Mouse (Mus musculus): ENCODE data around the gene Dpp6. TPM values are rescaled to one million over a fixed set of nuclear protein-coding genes. Genes with fewer than 3 reads are reported as not detected.

Dpp6 gene
- polyA plus RNA-seq, 1 experiment from 2014 or later: 1.0 TPM

DNA sequence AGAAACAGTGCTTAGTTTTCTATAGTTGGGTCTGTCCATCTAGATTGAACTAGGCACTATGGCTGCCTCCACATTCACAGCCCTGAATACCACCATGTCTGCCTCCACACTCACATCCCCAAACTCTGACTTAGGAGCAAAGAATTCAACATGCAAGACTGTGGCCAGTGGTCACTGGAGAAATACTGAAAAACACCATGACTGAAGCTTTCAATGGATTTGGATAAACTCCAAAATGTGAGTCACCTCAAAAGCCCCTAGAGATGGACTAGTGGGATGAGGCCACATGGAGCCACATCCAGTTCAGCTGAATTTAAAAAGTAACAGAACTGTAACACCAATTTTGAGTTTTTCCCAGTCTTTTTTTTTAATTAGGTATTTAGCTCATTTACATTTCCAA lies 616.6 kb downstream of the Dpp6 start:
- ATAC-seq (ENCODE audit: low FRiP score, low TSS enrichment): no peak
- H3K36me3 ChIP-seq (ENCODE audit: control insufficient read depth, insufficient read depth, low read length): no peaks in the 10 kb centered on the region
- no peak for DNase-seq (ENCODE audit: low spot score)
- no peak overlapping the region for H3K27ac ChIP-seq (replicated peaks)
- no peaks in the 10 kb centered on the region for H3K9me3 ChIP-seq (ENCODE audit: control insufficient read depth, low read length)
- no peak overlapping the region for H3K4me3 ChIP-seq (ENCODE audit: low read depth, low read length)
- H3K9ac ChIP-seq (ENCODE audit: low read length): no peak overlapping the region
- H3K27me3 ChIP-seq (ENCODE audit: control insufficient read depth, insufficient read depth, low read length): no peaks in the 10 kb centered on the region
- H3K4me2 ChIP-seq (replicated peaks; ENCODE audit: low read depth): no peak overlapping the region
- TF ChIP-seq EP300 (optimal IDR thresholded peaks at IDR 0.05) (no peak), CTCF (IDR thresholded peaks at IDR 0.05; ENCODE audit: low read depth) (no peak)
- no peaks in the 10 kb centered on the region for H3K4me1 ChIP-seq (replicated peaks; ENCODE audit: control insufficient read depth, insufficient read depth)

DNA sequence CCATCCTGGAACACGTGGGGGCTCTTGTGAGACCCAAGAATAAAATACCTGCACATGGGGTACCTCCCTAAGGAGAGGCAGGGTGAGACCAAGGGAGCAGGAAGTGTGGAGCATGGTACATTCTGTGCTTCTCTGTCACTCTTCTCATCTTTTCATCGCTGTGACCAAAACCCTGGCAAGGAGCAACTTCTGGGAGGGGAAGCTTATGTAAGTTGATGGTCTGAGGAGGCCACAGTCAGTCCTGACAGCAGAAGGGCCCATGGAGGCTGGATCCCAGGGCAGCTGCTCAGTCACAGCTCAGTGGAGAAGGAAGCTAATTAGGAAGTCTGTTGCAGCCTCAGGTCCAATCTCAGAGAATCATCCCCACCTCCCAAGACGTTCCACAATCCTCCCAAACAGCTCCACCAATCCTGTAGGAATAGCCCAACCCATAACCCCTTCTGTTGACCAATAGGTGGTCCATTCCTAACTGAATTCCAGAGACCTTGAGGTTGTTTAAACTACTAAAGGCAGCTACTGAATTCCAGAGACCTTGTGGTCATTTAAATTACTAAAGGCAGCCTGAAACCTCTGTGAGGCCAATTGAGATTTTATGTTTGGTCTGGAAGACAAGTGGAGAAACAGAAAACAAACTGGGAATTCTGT lies 636.3 kb downstream of the Dpp6 start:
- H3K4me1 ChIP-seq (replicated peaks; ENCODE audit: control insufficient read depth, insufficient read depth): no peaks in the 10 kb centered on the region
- H3K4me2 ChIP-seq (replicated peaks; ENCODE audit: low read depth): no peak overlapping the region
- no peak overlapping the region for H3K9ac ChIP-seq (ENCODE audit: low read length)
- H3K27me3 ChIP-seq (ENCODE audit: control insufficient read depth, insufficient read depth, low read length): no peaks in the 10 kb centered on the region
- DNase-seq (ENCODE audit: low spot score) (no peak), ATAC-seq (ENCODE audit: low FRiP score, low TSS enrichment) (no peak)
- no peak overlapping the region for H3K4me3 ChIP-seq (ENCODE audit: low read depth, low read length)
- H3K36me3 ChIP-seq (ENCODE audit: control insufficient read depth, insufficient read depth, low read length): no peaks in the 10 kb centered on the region
- no peaks in the 10 kb centered on the region for H3K9me3 ChIP-seq (ENCODE audit: control insufficient read depth, low read length)
- TF ChIP-seq EP300 (optimal IDR thresholded peaks at IDR 0.05) (no peak), CTCF (IDR thresholded peaks at IDR 0.05; ENCODE audit: low read depth) (no peak)
- 39% methylated on average over 3 of the region's 3 CpGs for WGBS
- no peak overlapping the region for H3K27ac ChIP-seq (replicated peaks)

DNA sequence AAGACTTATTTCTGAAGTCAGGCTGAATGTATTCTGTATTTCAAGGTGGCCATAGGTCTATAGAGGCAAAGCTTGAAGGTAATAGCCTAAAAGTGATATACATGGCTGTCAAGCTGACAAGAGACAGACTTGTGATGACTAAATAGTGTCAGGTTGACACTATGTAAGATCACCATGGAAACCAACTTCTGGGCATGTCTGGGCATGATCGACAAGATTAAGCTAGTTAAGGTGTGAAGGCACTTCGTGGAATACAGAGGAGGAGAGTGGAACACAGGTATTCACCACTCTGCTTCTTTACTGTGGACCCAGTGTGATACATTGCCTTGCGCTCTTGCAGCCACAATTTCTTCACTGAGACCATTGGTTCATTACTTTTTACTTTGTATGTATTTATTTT lies 637.4 kb downstream of the Dpp6 start:
- H3K27ac ChIP-seq (replicated peaks): no peak overlapping the region
- no peaks in the 10 kb centered on the region for H3K36me3 ChIP-seq (ENCODE audit: control insufficient read depth, insufficient read depth, low read length)
- ATAC-seq (ENCODE audit: low FRiP score, low TSS enrichment): no peak
- WGBS: 74% methylated on average over 3 of the region's 3 CpGs
- no peaks in the 10 kb centered on the region for H3K4me1 ChIP-seq (replicated peaks; ENCODE audit: control insufficient read depth, insufficient read depth)
- DNase-seq (ENCODE audit: low spot score): no peak
- no peak overlapping the region for H3K4me3 ChIP-seq (ENCODE audit: low read depth, low read length)
- no peak overlapping the region for H3K4me2 ChIP-seq (replicated peaks; ENCODE audit: low read depth)
- H3K9ac ChIP-seq (ENCODE audit: low read length): no peak overlapping the region
- no peaks in the 10 kb centered on the region for H3K9me3 ChIP-seq (ENCODE audit: control insufficient read depth, low read length)
- H3K27me3 ChIP-seq (ENCODE audit: control insufficient read depth, insufficient read depth, low read length): no peaks in the 10 kb centered on the region
- TF ChIP-seq CTCF (IDR thresholded peaks at IDR 0.05; ENCODE audit: low read depth) (no peak), EP300 (optimal IDR thresholded peaks at IDR 0.05) (no peak)

DNA sequence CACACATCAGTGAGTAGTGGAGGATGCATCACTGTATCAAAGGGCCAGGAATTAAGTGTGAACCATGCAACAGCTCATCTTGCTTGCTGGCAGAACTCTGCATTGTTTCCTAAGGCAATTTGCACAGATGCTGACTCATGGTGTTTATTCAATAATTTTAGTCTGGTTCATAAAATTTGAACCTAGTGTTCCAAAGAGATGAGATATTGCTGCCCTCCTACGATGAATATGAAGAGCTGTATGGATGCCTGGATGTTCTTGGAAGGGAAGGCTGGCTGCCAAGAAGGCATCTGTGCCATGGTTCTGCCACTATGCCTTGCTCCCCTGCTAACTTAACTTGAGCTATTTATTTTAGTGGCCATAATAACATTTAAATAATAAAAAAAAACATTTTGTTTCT lies 640.0 kb downstream of the Dpp6 start:
- 80% methylated on average over 1 of the region's 1 CpGs for WGBS
- no peak for TF ChIP-seq CTCF (IDR thresholded peaks at IDR 0.05; ENCODE audit: low read depth)
- no peak for TF ChIP-seq EP300 (optimal IDR thresholded peaks at IDR 0.05)
- Histone ChIP-seq H3K36me3 (ENCODE audit: control insufficient read depth, insufficient read depth, low read length) (no peaks in the 10 kb centered on the region), H3K4me2 (replicated peaks; ENCODE audit: low read depth) (no peak overlapping the region), H3K9me3 (ENCODE audit: control insufficient read depth, low read length) (no peaks in the 10 kb centered on the region), H3K4me1 (replicated peaks; ENCODE audit: control insufficient read depth, insufficient read depth) (no peaks in the 10 kb centered on the region), H3K27ac (replicated peaks) (no peak overlapping the region), H3K27me3 (ENCODE audit: control insufficient read depth, insufficient read depth, low read length) (no peaks in the 10 kb centered on the region), H3K9ac (ENCODE audit: low read length) (no peak overlapping the region), H3K4me3 (ENCODE audit: low read depth, low read length) (no peak overlapping the region)
- ATAC-seq (ENCODE audit: low FRiP score, low TSS enrichment) (no peak), DNase-seq (ENCODE audit: low spot score) (no peak)

DNA sequence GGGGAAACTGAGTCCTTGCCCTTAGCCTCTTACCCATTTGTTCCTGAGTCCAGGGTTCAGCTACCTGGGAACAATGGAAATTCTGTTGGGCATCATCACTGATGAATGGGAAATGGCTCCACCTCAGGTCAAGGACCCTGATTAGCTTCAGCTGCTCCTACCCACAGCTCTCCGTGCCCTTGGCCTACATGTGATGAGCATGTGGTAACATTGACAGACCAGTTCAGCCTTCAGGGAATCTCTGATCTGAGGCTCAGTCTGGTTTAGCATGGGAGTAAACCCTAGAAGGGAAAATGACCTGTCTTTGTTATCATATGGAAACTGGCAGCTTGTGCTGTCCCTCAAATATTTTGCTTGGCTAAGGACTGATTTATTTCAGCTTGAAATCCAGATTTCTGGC lies 640.7 kb downstream of the Dpp6 start:
- DNase-seq (ENCODE audit: low spot score): no peak
- Histone ChIP-seq H3K27me3 (ENCODE audit: control insufficient read depth, insufficient read depth, low read length) (no peaks in the 10 kb centered on the region), H3K4me1 (replicated peaks; ENCODE audit: control insufficient read depth, insufficient read depth) (no peaks in the 10 kb centered on the region), H3K36me3 (ENCODE audit: control insufficient read depth, insufficient read depth, low read length) (no peaks in the 10 kb centered on the region), H3K9ac (ENCODE audit: low read length) (no peak overlapping the region), H3K4me2 (replicated peaks; ENCODE audit: low read depth) (no peak overlapping the region), H3K4me3 (ENCODE audit: low read depth, low read length) (no peak overlapping the region), H3K9me3 (ENCODE audit: control insufficient read depth, low read length) (no peaks in the 10 kb centered on the region), H3K27ac (replicated peaks) (no peak overlapping the region)
- no peak for TF ChIP-seq CTCF (IDR thresholded peaks at IDR 0.05; ENCODE audit: low read depth)
- no peak for TF ChIP-seq EP300 (optimal IDR thresholded peaks at IDR 0.05)
- 54% methylated on average over 1 of the region's 1 CpGs for WGBS
- ATAC-seq (ENCODE audit: low FRiP score, low TSS enrichment): no peak

DNA sequence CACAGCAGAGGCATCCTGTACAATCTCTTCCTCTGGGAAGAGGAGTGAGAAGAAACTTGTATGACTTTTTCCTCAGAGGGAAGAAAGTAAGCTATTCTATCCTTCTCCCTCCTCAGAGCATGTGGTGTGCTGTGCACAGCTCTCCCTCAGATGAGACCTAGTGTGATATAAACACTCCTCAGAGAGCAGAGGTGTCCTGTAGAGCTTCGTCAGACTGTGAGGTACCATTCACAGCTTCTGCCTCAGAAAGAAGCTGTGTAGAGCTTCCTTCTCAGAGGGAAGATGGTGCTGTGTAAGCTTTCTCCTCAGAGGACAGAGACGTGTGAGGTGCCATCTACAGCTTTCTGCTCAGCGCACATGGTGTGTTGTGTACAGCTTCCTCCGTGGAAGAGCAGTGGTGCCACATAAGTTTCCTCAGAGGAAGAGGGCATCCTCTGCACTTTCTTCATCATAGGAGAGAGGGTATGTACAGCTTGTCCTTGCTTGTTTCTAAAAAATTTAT lies 658.0 kb downstream of the Dpp6 start:
- H3K27ac ChIP-seq (replicated peaks): no peak overlapping the region
- H3K4me1 ChIP-seq (replicated peaks; ENCODE audit: control insufficient read depth, insufficient read depth): no peaks in the 10 kb centered on the region
- H3K27me3 ChIP-seq (ENCODE audit: control insufficient read depth, insufficient read depth, low read length): no peaks in the 10 kb centered on the region
- H3K36me3 ChIP-seq (ENCODE audit: control insufficient read depth, insufficient read depth, low read length): no peaks in the 10 kb centered on the region
- TF ChIP-seq EP300 (optimal IDR thresholded peaks at IDR 0.05) (no peak), CTCF (IDR thresholded peaks at IDR 0.05; ENCODE audit: low read depth) (no peak)
- ATAC-seq (ENCODE audit: low FRiP score, low TSS enrichment) (no peak), DNase-seq (ENCODE audit: low spot score) (no peak)
- WGBS: 77% methylated on average over 4 of the region's 4 CpGs
- no peaks in the 10 kb centered on the region for H3K9me3 ChIP-seq (ENCODE audit: control insufficient read depth, low read length)
- H3K9ac ChIP-seq (ENCODE audit: low read length): no peak overlapping the region
- H3K4me3 ChIP-seq (ENCODE audit: low read depth, low read length): no peak overlapping the region
- H3K4me2 ChIP-seq (replicated peaks; ENCODE audit: low read depth): no peak overlapping the region
